Mouse (Mus musculus): Measurements from ENCODE around the gene Rab31. TPM values are rescaled to one million over a fixed set of nuclear protein-coding genes. Genes with fewer than 3 reads are reported as not detected.

The Rab31 gene
- polyA plus RNA-seq, 1 experiment from 2014 or later = 28.3 TPM

GRCm38 (mm10) chr17:65798446-65798845 is 25.9 kb upstream of the Rab31 start:
- peak; percentile 50; the same call in 1 of the 2 replicates for ATAC-seq (replicated peaks; ENCODE audit: extremely low read depth, insufficient read depth, low FRiP score)
- Histone ChIP-seq H3K9me3 (replicated peaks; ENCODE audit: control insufficient read depth, low read length) (no peaks in the 10 kb centered on the region), H3K4me1 (ENCODE audit: control insufficient read depth, insufficient read depth, low read length) (peaks cover 11% of the 10 kb centered on the region; the same call in 1 of the 2 replicates), H3K27ac (ENCODE audit: low read length) (no peak overlapping the region), H3K9ac (ENCODE audit: low read length) (no peak overlapping the region), H3K4me3 (ENCODE audit: low read length) (no peak overlapping the region), H3K4me2 (ENCODE audit: low read depth, low read length) (no peak overlapping the region), H3K27me3 (ENCODE audit: control insufficient read depth, insufficient read depth, low read length) (no peaks in the 10 kb centered on the region), H3K36me3 (ENCODE audit: control insufficient read depth, insufficient read depth) (0 out of 2 replicates have a peak, but pooled peaks cover 3% of the 10 kb centered on the region)
- 37% methylated on average over 4 of the region's 4 CpGs for WGBS

GRCm38 (mm10) chr17:65796056-65796455 is 23.5 kb upstream of the Rab31 start:
- Histone ChIP-seq H3K9me3 (replicated peaks; ENCODE audit: control insufficient read depth, low read length) (no peaks in the 10 kb centered on the region), H3K9ac (ENCODE audit: low read length) (no peak overlapping the region), H3K4me1 (ENCODE audit: control insufficient read depth, insufficient read depth, low read length) (peaks cover 10% of the 10 kb centered on the region), H3K27me3 (ENCODE audit: control insufficient read depth, insufficient read depth, low read length) (no peaks in the 10 kb centered on the region), H3K4me2 (ENCODE audit: low read depth, low read length) (no peak overlapping the region), H3K36me3 (ENCODE audit: control insufficient read depth, insufficient read depth) (0 out of 2 replicates have a peak, but pooled peaks cover 3% of the 10 kb centered on the region), H3K27ac (ENCODE audit: low read length) (no peak overlapping the region), H3K4me3 (ENCODE audit: low read length) (no peak overlapping the region)
- 62% methylated on average over 7 of the region's 7 CpGs for whole genome bisulfite sequencing
- ATAC-seq (replicated peaks; ENCODE audit: extremely low read depth, insufficient read depth, low FRiP score) = no peak

GRCm38 (mm10) chr17:65794096-65794850 is 21.7 kb upstream of the Rab31 start:
- Histone ChIP-seq H3K27me3 (ENCODE audit: control insufficient read depth, insufficient read depth, low read length) (no peaks in the 10 kb centered on the region), H3K36me3 (ENCODE audit: control insufficient read depth, insufficient read depth) (0 out of 2 replicates have a peak, but pooled peaks cover 3% of the 10 kb centered on the region), H3K27ac (ENCODE audit: low read length) (no peak overlapping the region), H3K4me1 (ENCODE audit: control insufficient read depth, insufficient read depth, low read length) (peaks cover 5% of the 10 kb centered on the region), H3K4me2 (ENCODE audit: low read depth, low read length) (no peak overlapping the region), H3K9me3 (replicated peaks; ENCODE audit: control insufficient read depth, low read length) (no peaks in the 10 kb centered on the region), H3K4me3 (ENCODE audit: low read length) (no peak overlapping the region), H3K9ac (ENCODE audit: low read length) (no peak overlapping the region)
- no peak for ATAC-seq (replicated peaks; ENCODE audit: extremely low read depth, insufficient read depth, low FRiP score)
- 85% methylated on average over 13 of the region's 13 CpGs for WGBS

GRCm38 (mm10) chr17:65793307-65793930 is 20.9 kb upstream of the Rab31 start:
- no peaks in the 10 kb centered on the region for H3K9me3 ChIP-seq (replicated peaks; ENCODE audit: control insufficient read depth, low read length)
- no peaks in the 10 kb centered on the region for H3K27me3 ChIP-seq (ENCODE audit: control insufficient read depth, insufficient read depth, low read length)
- no peak overlapping the region for H3K4me3 ChIP-seq (ENCODE audit: low read length)
- peaks cover 8% of the 10 kb centered on the region for H3K4me1 ChIP-seq (ENCODE audit: control insufficient read depth, insufficient read depth, low read length)
- ATAC-seq (replicated peaks; ENCODE audit: extremely low read depth, insufficient read depth, low FRiP score) = no peak
- H3K27ac ChIP-seq (ENCODE audit: low read length) = no peak overlapping the region
- no peak overlapping the region for H3K4me2 ChIP-seq (ENCODE audit: low read depth, low read length)
- H3K9ac ChIP-seq (ENCODE audit: low read length) = no peak overlapping the region
- 96% methylated on average over 12 of the region's 12 CpGs for WGBS
- 0 out of 2 replicates have a peak, but pooled peaks cover 3% of the 10 kb centered on the region for H3K36me3 ChIP-seq (ENCODE audit: control insufficient read depth, insufficient read depth)

- H3K4me3 ChIP-seq (ENCODE audit: low read length) = no peak overlapping the region
- no peak for ATAC-seq (replicated peaks; ENCODE audit: extremely low read depth, insufficient read depth, low FRiP score)
- 0 out of 2 replicates have a peak, but pooled peaks cover 3% of the 10 kb centered on the region for H3K36me3 ChIP-seq (ENCODE audit: control insufficient read depth, insufficient read depth)
- H3K9ac ChIP-seq (ENCODE audit: low read length) = no peak overlapping the region
- no peak overlapping the region for H3K4me2 ChIP-seq (ENCODE audit: low read depth, low read length)
- H3K27ac ChIP-seq (ENCODE audit: low read length) = no peak overlapping the region
- no peaks in the 10 kb centered on the region for H3K27me3 ChIP-seq (ENCODE audit: control insufficient read depth, insufficient read depth, low read length)
- H3K9me3 ChIP-seq (replicated peaks; ENCODE audit: control insufficient read depth, low read length) = no peaks in the 10 kb centered on the region
- WGBS = 92% methylated on average over 2 of the region's 2 CpGs
- peaks cover 14% of the 10 kb centered on the region for H3K4me1 ChIP-seq (ENCODE audit: control insufficient read depth, insufficient read depth, low read length)
Observed at GRCm38 (mm10) chr17:65791161-65791560, 18.6 kb upstream of the Rab31 start.

- Histone ChIP-seq H3K4me3 (ENCODE audit: low read length) (no peak overlapping the region), H3K4me1 (ENCODE audit: control insufficient read depth, insufficient read depth, low read length) (peaks cover 19% of the 10 kb centered on the region), H3K27me3 (ENCODE audit: control insufficient read depth, insufficient read depth, low read length) (no peaks in the 10 kb centered on the region), H3K9ac (ENCODE audit: low read length) (no peak overlapping the region), H3K27ac (ENCODE audit: low read length) (no peak overlapping the region), H3K4me2 (ENCODE audit: low read depth, low read length) (no peak overlapping the region), H3K9me3 (replicated peaks; ENCODE audit: control insufficient read depth, low read length) (no peaks in the 10 kb centered on the region), H3K36me3 (ENCODE audit: control insufficient read depth, insufficient read depth) (no peaks in the 10 kb centered on the region)
- WGBS = 85% methylated on average over 6 of the region's 6 CpGs
- no peak for ATAC-seq (replicated peaks; ENCODE audit: extremely low read depth, insufficient read depth, low FRiP score)
Observed at GRCm38 (mm10) chr17:65789576-65789975, 17.0 kb upstream of the Rab31 start.

- Histone ChIP-seq H3K27me3 (ENCODE audit: control insufficient read depth, insufficient read depth, low read length) (no peaks in the 10 kb centered on the region), H3K9me3 (replicated peaks; ENCODE audit: control insufficient read depth, low read length) (no peaks in the 10 kb centered on the region), H3K36me3 (ENCODE audit: control insufficient read depth, insufficient read depth) (no peaks in the 10 kb centered on the region), H3K9ac (ENCODE audit: low read length) (no peak overlapping the region), H3K4me1 (ENCODE audit: control insufficient read depth, insufficient read depth, low read length) (peaks cover 23% of the 10 kb centered on the region), H3K4me2 (ENCODE audit: low read depth, low read length) (no peak overlapping the region), H3K4me3 (ENCODE audit: low read length) (no peak overlapping the region), H3K27ac (ENCODE audit: low read length) (no peak overlapping the region)
- 71% methylated on average over 12 of the region's 12 CpGs for WGBS
- ATAC-seq (replicated peaks; ENCODE audit: extremely low read depth, insufficient read depth, low FRiP score) = no peak
Observed at GRCm38 (mm10) chr17:65788542-65789291, 16.2 kb upstream of the Rab31 start.

- Histone ChIP-seq H3K9me3 (replicated peaks; ENCODE audit: control insufficient read depth, low read length) (no peaks in the 10 kb centered on the region), H3K4me2 (ENCODE audit: low read depth, low read length) (no peak overlapping the region), H3K9ac (ENCODE audit: low read length) (no peak overlapping the region), H3K4me1 (ENCODE audit: control insufficient read depth, insufficient read depth, low read length) (peaks cover 23% of the 10 kb centered on the region), H3K27ac (ENCODE audit: low read length) (peak overlapping the region; percentile 18; the same call in 1 of the 2 replicates), H3K27me3 (ENCODE audit: control insufficient read depth, insufficient read depth, low read length) (no peaks in the 10 kb centered on the region), H3K4me3 (ENCODE audit: low read length) (no peak overlapping the region), H3K36me3 (ENCODE audit: control insufficient read depth, insufficient read depth) (no peaks in the 10 kb centered on the region)
- WGBS = 66% methylated on average over 4 of the region's 4 CpGs
- no peak for ATAC-seq (replicated peaks; ENCODE audit: extremely low read depth, insufficient read depth, low FRiP score)
Observed at GRCm38 (mm10) chr17:65787261-65787660, 14.7 kb upstream of the Rab31 start.

Measured in heart, embryonic 16.5 days (tissue).